Mouse (Mus musculus) G1E (cell line): Measurements from ENCODE around the gene Rai14. TPM values are rescaled to one million over a fixed set of nuclear protein-coding genes. Genes with fewer than 3 reads are reported as not detected.

Source experiments
- ATAC-seq: 2 replicates; pipeline ENCODE4 v1.8.0; 2016; ENCODE audit warnings: mild to moderate bottlenecking; ENCODE audit not compliant: insufficient number of reproducible peaks, poor library complexity, low FRiP score, severe bottlenecking; ENCODE audit errors: extremely low read depth
- DNase-seq: peaks from one replicate; pipeline ENCODE4 v3.0.0; 2012; ENCODE audit warnings: low spot score
- H3K27me3 ChIP-seq: 2 replicates; pipeline ENCODE4 v1.6.1; 2012; ENCODE audit warnings: mild to moderate bottlenecking, low read length, inconsistent platforms; ENCODE audit not compliant: insufficient read depth
- H3K36me3 ChIP-seq: replicated peaks from 2 replicates; pipeline ENCODE3; 2012; ENCODE audit warnings: mild to moderate bottlenecking, inconsistent platforms
- H3K4me1 ChIP-seq: 2 replicates; pipeline ENCODE4 v1.6.1; 2012; ENCODE audit warnings: low read depth, low read length, inconsistent platforms, mixed read lengths; ENCODE audit not compliant: insufficient read depth
- H3K4me3 ChIP-seq: 2 replicates; pipeline ENCODE4 v1.5.1; 2012; ENCODE audit warnings: low read depth, mild to moderate bottlenecking, inconsistent platforms, low read length, moderate library complexity, mixed read lengths
- H3K9me3 ChIP-seq: replicated peaks from 2 replicates; pipeline ENCODE4 v1.6.1; 2012; ENCODE audit warnings: inconsistent platforms
- CTCF ChIP-seq: IDR thresholded peaks from 2 replicates; pipeline ENCODE4 v1.5.1; 2012; ENCODE audit warnings: low read depth, low read length, inconsistent platforms, mixed read lengths
- GATA1 ChIP-seq: IDR thresholded peaks from 2 replicates; pipeline ENCODE4 v1.6.1; 2012; ENCODE audit warnings: borderline replicate concordance, low read length, inconsistent platforms, mixed read lengths
- GATA2 ChIP-seq: IDR thresholded peaks from 2 replicates; pipeline ENCODE4 v1.6.1; 2012; ENCODE audit warnings: low read depth, low read length, inconsistent platforms, borderline replicate concordance
- POLR2AphosphoS5 ChIP-seq: IDR thresholded peaks from 2 replicates; pipeline ENCODE4 v1.6.1; 2012; ENCODE audit warnings: low read depth, low read length, inconsistent platforms; ENCODE audit not compliant: insufficient replicate concordance
- TAL1 ChIP-seq: conservative IDR thresholded peaks from 2 replicates; pipeline ENCODE4 v1.6.1; 2012; ENCODE audit warnings: low read depth, low read length, inconsistent platforms, mixed read lengths
- polyA plus RNA-seq: library from polyadenylated mRNA; stranded (reverse); fragments of >175 nt; gene quantifications from 2 replicates; pipeline ENCODE4 v1.2.3, GENCODE M21; 2012
- total RNA-seq, 2 experiments: library from RNA; stranded (forward) in 1 of 2; stranded (reverse) in 1 of 2; fragments of 200-1000 nt in 1 of 2; fragments of >200 nt in 1 of 2; fragmentation: Nextera tagmentation in 1 of 2; gene quantifications; 2 replicates each; pipeline ENCODE4 v1.2.3; 2014 to 2017

Rai14 gene
- total and polyA plus RNA-seq, 3 experiments: 0.60 TPM; not detected in 2

DNA sequence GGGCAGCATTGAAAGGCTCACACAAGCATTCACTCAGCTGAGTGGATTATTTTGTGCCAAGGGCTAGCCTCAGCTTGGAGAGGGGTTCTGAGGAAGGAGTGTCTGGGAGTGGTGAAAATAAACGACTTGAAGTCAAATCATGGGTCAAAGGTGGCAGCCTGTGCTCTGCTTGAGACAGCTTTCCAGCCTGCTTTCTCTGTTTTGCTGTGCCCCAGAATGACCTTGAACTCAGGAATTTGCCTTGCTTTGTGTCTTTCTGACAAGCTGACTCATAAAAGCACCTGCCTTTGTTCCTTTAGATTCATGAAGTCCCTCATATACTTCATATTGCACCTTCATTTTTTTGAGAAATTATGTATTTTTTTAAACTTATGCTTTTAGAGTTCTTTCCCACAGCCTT, 150.2 kb downstream of the Rai14 start:
- no peak for DNase-seq
- Histone ChIP-seq H3K4me1 (no peaks in the 10 kb centered on the region), H3K27me3 (no peaks in the 10 kb centered on the region), H3K9me3 (no peaks in the 10 kb centered on the region), H3K36me3 (no peaks in the 10 kb centered on the region), H3K4me3 (no peak overlapping the region)
- ATAC-seq: no peak
- no peak for TF ChIP-seq GATA1
- no peak for TF ChIP-seq CTCF
- no peak for TF ChIP-seq POLR2AphosphoS5
- no peak for TF ChIP-seq GATA2
- TF ChIP-seq TAL1: no peak

DNA sequence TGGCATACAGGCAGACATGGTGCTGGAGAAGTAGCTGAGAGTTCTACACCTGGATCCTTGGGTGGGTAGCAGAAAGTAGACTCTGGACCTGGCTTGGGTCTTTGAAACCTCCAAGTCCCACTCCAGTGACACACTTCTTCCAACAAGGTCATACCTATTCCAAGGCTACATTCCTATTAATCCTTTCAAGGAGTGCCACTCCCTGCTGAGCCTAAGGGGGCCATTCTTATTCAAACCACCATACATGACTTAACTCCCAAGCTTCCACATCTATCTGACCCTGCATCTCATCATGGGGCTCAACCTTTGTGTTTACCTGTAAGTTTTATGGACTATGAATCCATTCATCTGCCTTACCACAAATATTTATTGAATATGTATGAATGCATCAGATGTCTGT, 152.1 kb downstream of the Rai14 start:
- H3K4me1 ChIP-seq: no peaks in the 10 kb centered on the region
- H3K36me3 ChIP-seq: no peaks in the 10 kb centered on the region
- no peaks in the 10 kb centered on the region for H3K9me3 ChIP-seq
- ATAC-seq: no peak
- H3K27me3 ChIP-seq: peaks cover 6% of the 10 kb centered on the region; the same call in 1 of the 2 replicates
- H3K4me3 ChIP-seq: no peak overlapping the region
- DNase-seq: no peak
- TF ChIP-seq POLR2AphosphoS5: no peak
- no peak for TF ChIP-seq TAL1
- TF ChIP-seq GATA1: no peak
- no peak for TF ChIP-seq CTCF
- TF ChIP-seq GATA2: no peak

DNA sequence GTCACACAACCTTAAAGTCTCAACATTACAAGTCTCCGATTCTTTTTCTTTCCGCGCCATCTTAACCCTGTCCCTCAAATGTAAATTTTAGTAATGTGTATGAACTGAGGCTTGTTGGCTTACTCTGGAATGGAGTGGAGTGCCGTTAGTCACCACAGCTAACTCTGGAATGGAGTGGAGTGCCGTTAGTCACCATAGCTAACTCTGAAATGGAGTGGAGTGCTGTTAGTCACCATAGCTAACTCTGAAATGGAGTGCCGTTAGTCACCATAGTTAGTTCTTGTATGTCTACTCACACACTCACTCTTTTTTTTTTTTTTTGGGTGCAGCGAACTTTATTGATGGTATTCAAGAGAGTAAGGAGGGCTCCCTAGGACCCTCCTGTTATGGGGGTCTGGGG, 154.4 kb downstream of the Rai14 start:
- Histone ChIP-seq H3K27me3 (peaks cover 6% of the 10 kb centered on the region; the same call in 1 of the 2 replicates), H3K4me3 (no peak overlapping the region), H3K36me3 (no peaks in the 10 kb centered on the region), H3K4me1 (no peaks in the 10 kb centered on the region), H3K9me3 (no peaks in the 10 kb centered on the region)
- TF ChIP-seq GATA1 (no peak), POLR2AphosphoS5 (no peak), TAL1 (no peak), GATA2 (no peak), CTCF (no peak)
- DNase-seq: no peak
- no peak for ATAC-seq

DNA sequence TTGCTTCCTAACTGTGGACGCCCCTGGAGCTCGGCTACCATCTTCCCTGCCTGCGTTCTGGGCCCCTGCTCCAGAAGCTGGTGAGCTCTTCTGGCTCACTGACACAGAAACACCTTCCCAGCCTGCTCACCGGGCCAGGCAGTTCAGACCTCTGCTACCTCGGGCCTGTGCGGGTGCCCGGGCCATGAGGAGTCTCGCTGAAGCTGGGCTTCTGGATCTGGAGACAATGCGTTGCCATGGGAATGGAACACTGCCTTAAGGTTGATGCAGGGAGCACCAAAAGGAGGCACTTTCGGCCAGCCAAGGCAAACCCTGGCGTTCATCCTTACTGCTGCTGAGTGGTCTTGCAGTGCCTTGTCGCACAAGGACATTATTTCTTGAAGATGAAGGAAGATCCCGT, 156.0 kb downstream of the Rai14 start, which contains the start of gene Ttc23l:
TSS of gene Ttc23l (minus strand) at position 204 of the 400 bp plus-strand sequence.
- no peak for ATAC-seq
- peaks cover 6% of the 10 kb centered on the region; the same call in 1 of the 2 replicates for H3K27me3 ChIP-seq
- H3K9me3 ChIP-seq: no peaks in the 10 kb centered on the region
- H3K36me3 ChIP-seq: no peaks in the 10 kb centered on the region
- TF ChIP-seq GATA1 (no peak), POLR2AphosphoS5 (no peak), CTCF (no peak), GATA2 (no peak), TAL1 (no peak)
- DNase-seq: no peak
- H3K4me1 ChIP-seq: no peaks in the 10 kb centered on the region
- H3K4me3 ChIP-seq: no peak within 1 kb of the TSS

GRCm38 (mm10) chr15:10554336-10554735, 160.1 kb downstream of the Rai14 start:
- Histone ChIP-seq H3K4me1 (no peaks in the 10 kb centered on the region), H3K36me3 (no peaks in the 10 kb centered on the region), H3K27me3 (peaks cover 6% of the 10 kb centered on the region; the same call in 1 of the 2 replicates), H3K9me3 (no peaks in the 10 kb centered on the region), H3K4me3 (no peak overlapping the region)
- ATAC-seq (no peak), DNase-seq (no peak)
- TF ChIP-seq GATA1: no peak
- TF ChIP-seq GATA2: no peak
- no peak for TF ChIP-seq POLR2AphosphoS5
- no peak for TF ChIP-seq CTCF
- TF ChIP-seq TAL1: no peak

DNA sequence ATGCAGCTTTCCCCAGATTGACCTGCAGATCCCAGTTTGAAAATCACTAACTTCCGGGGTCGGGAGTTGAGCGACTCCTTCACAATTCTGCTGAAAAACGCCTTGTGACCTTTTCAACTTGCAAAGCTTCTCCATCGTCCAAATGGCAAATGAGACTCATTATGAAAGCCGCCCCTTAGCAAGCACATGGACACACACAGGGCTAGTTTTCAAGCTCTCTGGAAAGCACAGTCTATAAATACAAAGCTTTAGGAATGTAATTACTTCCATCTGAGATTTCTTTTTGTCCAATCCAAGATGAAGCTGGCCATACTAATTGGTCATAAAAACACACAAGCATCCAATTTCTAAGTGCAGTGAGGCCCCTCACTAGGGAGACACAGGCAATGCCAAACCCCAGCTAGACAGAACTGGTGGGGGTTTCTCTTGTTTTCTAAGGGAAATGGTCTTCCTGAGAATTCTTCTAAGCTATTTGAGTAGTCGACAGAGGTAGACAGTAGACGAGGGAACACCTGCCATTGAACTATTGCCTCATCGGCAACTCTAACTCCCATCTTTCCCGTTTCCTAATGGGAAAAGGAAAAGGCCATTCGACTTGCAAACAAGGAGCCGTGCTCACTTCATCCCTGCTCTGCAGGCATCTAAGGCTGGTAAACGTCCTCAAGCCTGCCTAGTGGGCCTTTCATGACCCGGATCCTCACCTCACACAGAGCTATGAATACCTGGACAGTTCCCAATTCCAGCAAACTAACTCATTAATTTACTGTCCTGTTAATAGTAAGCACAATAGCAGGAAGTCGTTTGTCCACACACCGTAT, 173.9 kb downstream of the Rai14 start:
- peaks cover 2% of the 10 kb centered on the region; the same call in 1 of the 2 replicates for H3K27me3 ChIP-seq
- no peaks in the 10 kb centered on the region for H3K9me3 ChIP-seq
- no peaks in the 10 kb centered on the region for H3K36me3 ChIP-seq
- no peak for TF ChIP-seq POLR2AphosphoS5
- no peak for TF ChIP-seq TAL1
- no peak overlapping the region for H3K4me3 ChIP-seq
- ATAC-seq (no peak), DNase-seq (no peak)
- no peaks in the 10 kb centered on the region for H3K4me1 ChIP-seq
